Mouse (Mus musculus): Measurements from ENCODE around the gene Klhl12. TPM values are rescaled to one million over a fixed set of nuclear protein-coding genes. Genes with fewer than 3 reads are reported as not detected.

The Klhl12 gene
- polyA plus RNA-seq, 1 experiment from 2014 or later: 27.6 TPM

DNA sequence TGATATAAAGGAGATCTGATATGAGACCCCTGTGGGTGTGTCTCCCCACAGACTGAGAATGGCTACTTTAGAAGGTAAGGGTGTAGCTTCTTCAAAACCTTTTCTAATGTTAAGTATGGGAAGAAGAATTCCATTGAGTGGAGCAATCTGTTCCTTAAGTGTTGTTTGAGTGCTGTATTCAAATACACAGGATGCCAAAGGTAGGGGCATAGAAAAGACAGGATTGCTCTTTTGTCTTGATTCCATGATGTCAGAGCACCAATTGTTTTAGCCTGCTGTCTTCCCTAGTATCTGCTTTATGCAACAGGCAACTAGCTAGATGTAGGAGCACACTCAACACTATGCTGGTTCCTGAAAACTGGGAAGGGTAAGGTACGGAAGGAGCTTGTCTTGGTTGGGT is 79.7 kb downstream of the Klhl12 start:
- Histone ChIP-seq H3K9ac (no peak overlapping the region), H3K27me3 (no peaks in the 10 kb centered on the region), H3K4me1 (no peaks in the 10 kb centered on the region), H3K36me3 (no peaks in the 10 kb centered on the region), H3K27ac (replicated peaks) (no peak overlapping the region), H3K4me2 (replicated peaks) (no peak overlapping the region), H3K9me3 (replicated peaks) (no peaks in the 10 kb centered on the region), H3K4me3 (replicated peaks) (no peak overlapping the region)
- 97% methylated on average over 1 of the region's 1 CpGs for WGBS
- ATAC-seq (ENCODE audit: insufficient number of reproducible peaks, low FRiP score, low TSS enrichment, low read depth): no peak

DNA sequence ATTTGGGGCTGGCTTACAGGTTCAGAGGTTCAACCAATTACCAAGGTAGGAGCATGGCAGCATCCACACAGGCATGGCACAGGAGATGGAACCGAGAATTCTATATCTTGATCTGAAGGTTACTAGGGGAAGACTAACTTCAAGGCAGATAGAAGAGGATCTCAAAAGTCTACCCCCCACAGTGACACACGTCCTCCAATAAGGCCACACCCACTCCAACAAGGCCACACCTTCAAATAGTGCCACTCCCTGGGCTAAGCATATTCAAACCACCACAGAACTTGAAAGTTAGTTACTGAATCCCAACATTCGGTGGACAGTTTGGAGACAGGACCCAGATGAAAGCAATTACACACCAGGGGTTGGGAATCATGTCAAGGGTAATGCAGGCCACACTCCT is 80.2 kb downstream of the Klhl12 start:
- Histone ChIP-seq H3K36me3 (no peaks in the 10 kb centered on the region), H3K9ac (no peak overlapping the region), H3K9me3 (replicated peaks) (no peaks in the 10 kb centered on the region), H3K27me3 (no peaks in the 10 kb centered on the region), H3K4me3 (replicated peaks) (no peak overlapping the region), H3K27ac (replicated peaks) (no peak overlapping the region), H3K4me2 (replicated peaks) (no peak overlapping the region), H3K4me1 (no peaks in the 10 kb centered on the region)
- no peak for ATAC-seq (ENCODE audit: insufficient number of reproducible peaks, low FRiP score, low TSS enrichment, low read depth)
- 61% methylated on average over 3 of the region's 3 CpGs for WGBS

DNA sequence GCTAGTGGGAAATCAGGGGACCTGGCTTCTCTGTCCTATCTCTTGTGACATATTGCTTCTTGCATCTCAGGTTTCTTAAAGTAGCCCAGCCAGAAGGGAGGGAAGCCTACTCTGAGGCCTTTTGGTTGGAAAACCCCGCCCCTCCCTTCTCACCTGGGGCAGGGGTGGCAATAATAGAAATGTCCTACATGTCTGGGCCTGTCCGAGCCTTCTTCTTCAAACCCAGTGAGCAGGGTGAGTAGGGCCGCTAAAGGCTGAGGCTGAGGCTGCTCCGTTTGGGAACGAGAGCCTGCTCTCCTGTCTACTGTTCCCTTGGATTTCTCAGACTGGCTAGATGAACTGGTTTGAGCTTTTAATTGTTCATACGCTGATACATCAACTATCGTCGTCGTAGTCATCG is 85.3 kb downstream of the Klhl12 start:
- Histone ChIP-seq H3K9ac (no peak overlapping the region), H3K27ac (replicated peaks) (no peak overlapping the region), H3K4me1 (no peaks in the 10 kb centered on the region), H3K4me3 (replicated peaks) (no peak overlapping the region), H3K9me3 (replicated peaks) (no peaks in the 10 kb centered on the region), H3K36me3 (no peaks in the 10 kb centered on the region), H3K27me3 (no peaks in the 10 kb centered on the region), H3K4me2 (replicated peaks) (no peak overlapping the region)
- ATAC-seq (ENCODE audit: insufficient number of reproducible peaks, low FRiP score, low TSS enrichment, low read depth): peak; percentile 63; the same call in 1 of the 2 replicates
- WGBS: 75% methylated on average over 10 of the region's 10 CpGs

Other genes starting within 250 kb of the Klhl12 start
- gene Adora1, start 220.1 kb upstream of the Klhl12 start, polyA plus RNA-seq (2015; fragmentation: Nextera tagmentation; extraction: Ambion mirVana): 3.8 and 4.1 TPM in 2 replicates
- gene Myog, start 165.5 kb upstream of the Klhl12 start, polyA plus RNA-seq (2015; fragmentation: Nextera tagmentation; extraction: Ambion mirVana): 186 and 239 TPM in 2 replicates
- 11.6 and 12.2 TPM in 2 replicates for gene Ppfia4, start 122.6 kb upstream of the Klhl12 start, polyA plus RNA-seq (2015; fragmentation: Nextera tagmentation; extraction: Ambion mirVana)
- gene Tmem183a, start 93.6 kb upstream of the Klhl12 start, polyA plus RNA-seq (2015; fragmentation: Nextera tagmentation; extraction: Ambion mirVana): 70.3 and 82.6 TPM in 2 replicates
- not detected in 2 replicates for gene 4933406M09Rik, start 69.6 kb upstream of the Klhl12 start, polyA plus RNA-seq (2015; fragmentation: Nextera tagmentation; extraction: Ambion mirVana)
- 41.0 and 41.2 TPM in 2 replicates for gene Cyb5r1, start 50.0 kb upstream of the Klhl12 start, polyA plus RNA-seq (2015; fragmentation: Nextera tagmentation; extraction: Ambion mirVana)
- gene Adipor1, start 40.2 kb upstream of the Klhl12 start, polyA plus RNA-seq (2015; fragmentation: Nextera tagmentation; extraction: Ambion mirVana): 102 TPM in 2 replicates
- 41.0 and 41.4 TPM in 2 replicates for gene Rabif, start 39.1 kb downstream of the Klhl12 start, polyA plus RNA-seq (2015; fragmentation: Nextera tagmentation; extraction: Ambion mirVana)
- not detected in 2 replicates for gene Mgat4e, start 94.2 kb downstream of the Klhl12 start, polyA plus RNA-seq (2015; fragmentation: Nextera tagmentation; extraction: Ambion mirVana)
- gene Kdm5b, start 104.6 kb downstream of the Klhl12 start, polyA plus RNA-seq (2015; fragmentation: Nextera tagmentation; extraction: Ambion mirVana): 73.5 and 76.0 TPM in 2 replicates
- 0.56 and 1.0 TPM in 2 replicates for gene Syt2, start 191.1 kb downstream of the Klhl12 start, polyA plus RNA-seq (2015; fragmentation: Nextera tagmentation; extraction: Ambion mirVana)